8 mouse cellular contexts compared by ENCODE assay signal in the genomic region with DNA sequence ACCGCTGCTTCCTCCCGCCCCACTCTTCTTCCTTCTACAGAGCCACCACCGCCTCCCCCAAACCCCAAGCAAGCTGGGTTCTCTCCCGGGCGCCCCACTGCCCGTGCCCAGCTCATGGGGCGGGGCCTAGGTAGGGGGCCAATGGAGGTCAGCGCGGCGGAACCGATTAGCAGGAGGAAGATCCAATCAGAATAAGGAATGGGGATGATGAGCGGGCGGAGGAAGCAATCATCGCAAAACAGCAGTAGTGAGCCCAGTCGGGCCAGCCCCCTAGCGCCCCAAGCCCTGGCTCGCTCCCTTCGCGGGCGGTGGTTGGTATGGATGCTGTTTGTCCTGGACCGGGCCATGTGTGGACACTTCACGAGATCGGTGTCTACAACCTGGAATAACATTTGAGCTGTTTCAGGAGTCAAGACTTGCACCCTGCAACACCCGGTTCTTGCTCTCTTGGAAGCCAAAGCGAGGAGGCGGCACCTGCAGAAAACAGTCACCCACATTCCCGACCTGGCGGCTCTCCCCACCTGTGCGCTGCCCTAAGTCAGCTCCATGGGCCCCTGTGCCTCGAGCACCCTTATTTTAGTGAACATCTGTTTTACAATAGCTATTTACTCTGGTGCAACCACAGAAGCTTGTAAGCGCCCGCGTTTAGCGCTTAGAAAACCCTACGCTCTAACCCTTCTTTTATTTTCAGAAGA. TPM values are rescaled to one million over a fixed set of nuclear protein-coding genes. Genes with fewer than 3 reads are reported as not detected.
DNase-seq lines count a peak whose midpoint lies in the region; ATAC-seq and TF ChIP-seq lines count a peak whose summit lies in the region.

Frmd5 (minus strand) TSS at position 129 of the 695 bp plus-strand sequence.

- H3K9ac ChIP-seq in lung, embryonic 15.5 days, result peak within 1 kb of the TSS; percentile 42

- peak; percentile 95 for DNase-seq in Muller cell, postnatal 12 days (ENCODE audit: inconsistent ontology term)
- DNase-seq in cerebellum, postnatal 10 days, result peak; percentile 97 to 98
- peak; percentile 94 to 96 for DNase-seq in frontal cortex, adult 2 months (ENCODE audit: extremely low spot score in 1 of 2, low spot score in 1 of 2)
- peak; percentile 93 for DNase-seq in hindbrain, embryonic 10.5 days (ENCODE audit: low spot score)
- DNase-seq in layer of hippocampus, adult 9-10 months (ENCODE audit: low spot score), result peak; percentile 87
- DNase-seq in ovary, adult 18-20 months (ENCODE audit: low spot score), result peak; percentile 92
- DNase-seq in thymus, adult 2 months, result peak; percentile 91

- peak within 1 kb of the TSS; percentile 86 for H3K4me3 ChIP-seq in hindbrain, embryonic 10.5 days
- peak within 1 kb of the TSS; percentile 66 for H3K4me3 ChIP-seq in lung, embryonic 15.5 days
- peak within 1 kb of the TSS; percentile 52 for H3K4me3 ChIP-seq in thymus, adult 2 months (ENCODE audit: control insufficient read depth, insufficient read depth, low read length)

- no peaks in the 10 kb centered on the region for H3K36me3 ChIP-seq in hindbrain, embryonic 10.5 days
- no peaks in the 10 kb centered on the region for H3K36me3 ChIP-seq in lung, embryonic 15.5 days
- H3K36me3 ChIP-seq in thymus, adult 2 months (ENCODE audit: control insufficient read depth, insufficient read depth, low read length), result no peaks in the 10 kb centered on the region

- no peak for TF ChIP-seq POLR2A in thymus, adult 2 months (IDR thresholded peaks at IDR 0.05; ENCODE audit: control insufficient read depth, extremely low read depth, insufficient read depth, low read length, poor library complexity)

- ATAC-seq in lung, embryonic 15.5 days (ENCODE audit: borderline replicate concordance, extremely low read depth, low FRiP score, low TSS enrichment), result peak; percentile 96

- peaks cover 36% of the 10 kb centered on the region for H3K4me1 ChIP-seq in hindbrain, embryonic 10.5 days (replicated peaks)
- H3K4me1 ChIP-seq in lung, embryonic 15.5 days, result peaks cover 12% of the 10 kb centered on the region
- no peaks in the 10 kb centered on the region; the same call in 1 of the 2 replicates for H3K4me1 ChIP-seq in thymus, adult 2 months (replicated peaks; ENCODE audit: control insufficient read depth, insufficient read depth, low read length)

- under 1% methylated on average over 35 of the region's 35 CpGs for WGBS in hindbrain, embryonic 10.5 days
- under 1% methylated on average over 35 of the region's 35 CpGs for WGBS in lung, embryonic 15.5 days
- 1% methylated on average over 35 of the region's 35 CpGs for WGBS in thymus, adult 2 months

- TF ChIP-seq CTCF in thymus, adult 2 months (IDR thresholded peaks at IDR 0.05; ENCODE audit: borderline replicate concordance, control insufficient read depth, extremely low read depth, insufficient read depth, low read length, poor library complexity), result no peak

- H3K4me2 ChIP-seq in lung, embryonic 15.5 days, result peak within 1 kb of the TSS; percentile 93

- peak within 1 kb of the TSS; percentile 94 for H3K27ac ChIP-seq in hindbrain, embryonic 10.5 days
- H3K27ac ChIP-seq in lung, embryonic 15.5 days, result peak within 1 kb of the TSS; percentile 61
- no peak within 1 kb of the TSS for H3K27ac ChIP-seq in thymus, adult 2 months (ENCODE audit: control insufficient read depth, insufficient read depth, low read length)

- H3K9me3 ChIP-seq in hindbrain, embryonic 10.5 days, result no peaks in the 10 kb centered on the region
- no peaks in the 10 kb centered on the region for H3K9me3 ChIP-seq in lung, embryonic 15.5 days

- H3K27me3 ChIP-seq in hindbrain, embryonic 10.5 days (ENCODE audit: insufficient read depth, poor library complexity, severe bottlenecking), result peaks cover 34% of the 10 kb centered on the region
- H3K27me3 ChIP-seq in lung, embryonic 15.5 days, result peaks cover 46% of the 10 kb centered on the region
- H3K27me3 ChIP-seq in thymus, adult 2 months (ENCODE audit: control insufficient read depth, insufficient read depth, low read length), result peaks cover 15% of the 10 kb centered on the region

RNA-seq across cellular contexts. Expression of gene Frmd5, which starts in this region (rescaled TPM):
- polyA plus RNA-seq in frontal cortex, adult 2 months (2012; rRNA removed), result 28.2 and 30.6 TPM in 2 replicates
- 10.8 and 15.3 TPM in 2 replicates for polyA plus RNA-seq in hindbrain, embryonic 10.5 days (2016; fragmentation: Nextera tagmentation; extraction: Ambion mirVana)
- polyA plus RNA-seq in lung, embryonic 15.5 days (2015; fragmentation: Nextera tagmentation; extraction: Ambion mirVana), result 3.3 and 4.1 TPM in 2 replicates
- polyA plus RNA-seq in thymus, adult 2 months (2012; rRNA removed), result 1.4 and 8.8 TPM in 2 replicates
